Mouse (Mus musculus) megakaryocyte, embryonic 14.5 days (primary cell): ENCODE measurements around the gene Rgp1. TPM values are rescaled to one million over a fixed set of nuclear protein-coding genes. Genes with fewer than 3 reads are reported as not detected.
A peak's percentile ranks its signal among the peaks of the same experiment; 100 is the strongest.

Experiments used
- H3K27me3 ChIP-seq: replicated peaks from 2 replicates; pipeline ENCODE3; 2012; ENCODE audit warnings: inconsistent platforms
- H3K36me3 ChIP-seq: replicated peaks from 2 replicates; pipeline ENCODE3; 2012; ENCODE audit warnings: low read length, inconsistent platforms, mixed read lengths
- H3K4me1 ChIP-seq: 2 replicates; pipeline ENCODE4 v1.6.1; 2012; ENCODE audit warnings: inconsistent platforms
- H3K4me3 ChIP-seq: replicated peaks from 2 replicates; pipeline ENCODE3; 2012; ENCODE audit warnings: moderate library complexity, mild to moderate bottlenecking, inconsistent platforms
- H3K9me3 ChIP-seq: 2 replicates; pipeline ENCODE4 v1.6.1; 2012; ENCODE audit warnings: inconsistent platforms
- FLI1 ChIP-seq: IDR thresholded peaks from 2 replicates; pipeline ENCODE4 v1.6.1; 2012; ENCODE audit warnings: low read length, inconsistent platforms, mixed read lengths
- GATA1 ChIP-seq: IDR thresholded peaks from 3 replicates; pipeline ENCODE4 v1.6.1; 2012; ENCODE audit warnings: mixed read lengths, low read length, inconsistent platforms, borderline replicate concordance
- polyA plus RNA-seq: library from polyadenylated mRNA; stranded (reverse); fragments of >175 nt; gene quantifications from 2 replicates; pipeline ENCODE4 v1.2.3, GENCODE M21; 2012; ENCODE audit warnings: low replicate concordance; ENCODE audit not compliant: insufficient read depth

Rgp1 gene
- polyA plus RNA-seq, 1 experiment: 28.2 TPM

- H3K4me1 ChIP-seq: peaks cover 22% of the 10 kb centered on the region
- H3K36me3 ChIP-seq: no peaks in the 10 kb centered on the region
- TF ChIP-seq FLI1 (no peak), GATA1 (no peak)
- no peaks in the 10 kb centered on the region for H3K9me3 ChIP-seq
- H3K4me3 ChIP-seq: peak overlapping the region; percentile 74
- no peaks in the 10 kb centered on the region for H3K27me3 ChIP-seq
These were observed 34.0 kb downstream of the Rgp1 start for GRCm38 (mm10) chr4:43612534-43612933.

- TF ChIP-seq FLI1 (no peak), GATA1 (no peak)
- Histone ChIP-seq H3K27me3 (no peaks in the 10 kb centered on the region), H3K9me3 (no peaks in the 10 kb centered on the region), H3K4me1 (peaks cover 22% of the 10 kb centered on the region), H3K36me3 (no peaks in the 10 kb centered on the region), H3K4me3 (peak overlapping the region; percentile 71)
These were observed 34.7 kb downstream of the Rgp1 start for GRCm38 (mm10) chr4:43613060-43613730.

GRCm38 (mm10) chr4:43620146-43620778 lies 41.7 kb downstream of the Rgp1 start:
- peaks cover 7% of the 10 kb centered on the region for H3K4me1 ChIP-seq
- no peaks in the 10 kb centered on the region for H3K36me3 ChIP-seq
- peaks cover 9% of the 10 kb centered on the region for H3K27me3 ChIP-seq
- TF ChIP-seq GATA1 (no peak), FLI1 (no peak)
- H3K9me3 ChIP-seq: peaks cover 29% of the 10 kb centered on the region
- H3K4me3 ChIP-seq: no peak overlapping the region

- no peak overlapping the region for H3K4me3 ChIP-seq
- peaks cover 19% of the 10 kb centered on the region for H3K4me1 ChIP-seq
- TF ChIP-seq GATA1: no peak
- TF ChIP-seq FLI1: no peak
- no peaks in the 10 kb centered on the region for H3K36me3 ChIP-seq
- peaks cover 47% of the 10 kb centered on the region for H3K27me3 ChIP-seq
- H3K9me3 ChIP-seq: peaks cover 22% of the 10 kb centered on the region
These were observed 50.7 kb downstream of the Rgp1 start for GRCm38 (mm10) chr4:43629106-43629817.

- H3K36me3 ChIP-seq: no peaks in the 10 kb centered on the region
- no peak for TF ChIP-seq GATA1
- no peak for TF ChIP-seq FLI1
- H3K4me1 ChIP-seq: peaks cover 19% of the 10 kb centered on the region
- H3K27me3 ChIP-seq: peaks cover 55% of the 10 kb centered on the region
- H3K9me3 ChIP-seq: peaks cover 14% of the 10 kb centered on the region
- H3K4me3 ChIP-seq: no peak overlapping the region
These were observed 51.6 kb downstream of the Rgp1 start for GRCm38 (mm10) chr4:43630030-43630581.

GRCm38 (mm10) chr4:43630671-43631045 lies 52.1 kb downstream of the Rgp1 start:
- TF ChIP-seq FLI1 (no peak), GATA1 (no peak)
- H3K36me3 ChIP-seq: no peaks in the 10 kb centered on the region
- peaks cover 19% of the 10 kb centered on the region for H3K4me1 ChIP-seq
- no peak overlapping the region for H3K4me3 ChIP-seq
- H3K27me3 ChIP-seq: peaks cover 60% of the 10 kb centered on the region
- H3K9me3 ChIP-seq: peaks cover 8% of the 10 kb centered on the region

GRCm38 (mm10) chr4:43631046-43631955 lies 52.8 kb downstream of the Rgp1 start, which contains the start of gene Npr2:
TSS of gene Npr2 (plus strand) at chr4:43631935.
- Histone ChIP-seq H3K4me3 (peak within 1 kb of the TSS; percentile 86), H3K36me3 (no peaks in the 10 kb centered on the region), H3K4me1 (peaks cover 19% of the 10 kb centered on the region), H3K27me3 (peaks cover 66% of the 10 kb centered on the region), H3K9me3 (peaks cover 6% of the 10 kb centered on the region)
- no peak for TF ChIP-seq GATA1
- no peak for TF ChIP-seq FLI1

GRCm38 (mm10) chr4:43631956-43632920 lies 53.7 kb downstream of the Rgp1 start:
- Histone ChIP-seq H3K4me1 (peaks cover 19% of the 10 kb centered on the region), H3K4me3 (no peak overlapping the region), H3K36me3 (no peaks in the 10 kb centered on the region), H3K9me3 (no peaks in the 10 kb centered on the region), H3K27me3 (peaks cover 66% of the 10 kb centered on the region)
- TF ChIP-seq FLI1: no peak
- no peak for TF ChIP-seq GATA1
